Mouse (Mus musculus) brain, embryonic 14.5 days (tissue): ENCODE measurements at regions not wholly inside any gene's neighbourhood (a gene's known extent, or its start where the extent isn't known, plus 50 kb on each side); places are given as distances from the start of the nearest gene placed in this dataset.
A peak's percentile ranks its signal among the peaks of the same experiment; 100 is the strongest.

Experiments used
- DNase-seq: peaks from one replicate; pipeline ENCODE4 v3.0.0-alpha.2; 2011; ENCODE audit warnings: low read depth
- CTCF ChIP-seq: fragments of 200-500 bp; IDR thresholded peaks from 2 replicates; pipeline ENCODE4 v1.5.1; 2012; ENCODE audit warnings: inconsistent platforms, mild to moderate bottlenecking, moderate library complexity, borderline replicate concordance; ENCODE audit not compliant: insufficient read depth, insufficient read length; ENCODE audit errors: extremely low read depth
- POLR2A ChIP-seq: fragments of 200-500 bp; IDR thresholded peaks from 2 replicates; pipeline ENCODE4 v1.6.1; 2012; ENCODE audit warnings: mild to moderate bottlenecking, inconsistent platforms, borderline replicate concordance; ENCODE audit not compliant: poor library complexity, insufficient read depth, insufficient read length, severe bottlenecking; ENCODE audit errors: extremely low read depth

DNA sequence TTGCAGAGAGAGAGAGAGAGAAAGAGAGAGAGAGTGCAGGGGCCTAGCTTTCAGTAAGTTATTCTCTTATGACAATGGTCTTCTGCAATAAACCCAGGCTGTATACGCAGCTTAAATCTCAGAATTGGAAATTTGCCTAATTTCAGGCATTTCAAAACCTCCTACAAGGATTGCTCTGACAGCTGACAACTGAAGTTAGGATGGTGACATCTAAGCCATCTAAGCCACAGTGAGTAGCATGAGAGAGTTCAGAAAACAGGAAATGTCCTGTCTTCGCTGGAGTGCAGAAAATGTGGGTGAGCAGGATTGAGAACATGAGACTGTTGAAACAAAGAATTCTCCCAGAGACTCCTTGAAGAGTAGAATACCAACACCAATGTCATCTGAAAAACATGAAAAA lies 56.8 kb downstream of the Fam110c start:
- TF ChIP-seq CTCF = no peak
- TF ChIP-seq POLR2A = no peak
- DNase-seq = no peak

DNA sequence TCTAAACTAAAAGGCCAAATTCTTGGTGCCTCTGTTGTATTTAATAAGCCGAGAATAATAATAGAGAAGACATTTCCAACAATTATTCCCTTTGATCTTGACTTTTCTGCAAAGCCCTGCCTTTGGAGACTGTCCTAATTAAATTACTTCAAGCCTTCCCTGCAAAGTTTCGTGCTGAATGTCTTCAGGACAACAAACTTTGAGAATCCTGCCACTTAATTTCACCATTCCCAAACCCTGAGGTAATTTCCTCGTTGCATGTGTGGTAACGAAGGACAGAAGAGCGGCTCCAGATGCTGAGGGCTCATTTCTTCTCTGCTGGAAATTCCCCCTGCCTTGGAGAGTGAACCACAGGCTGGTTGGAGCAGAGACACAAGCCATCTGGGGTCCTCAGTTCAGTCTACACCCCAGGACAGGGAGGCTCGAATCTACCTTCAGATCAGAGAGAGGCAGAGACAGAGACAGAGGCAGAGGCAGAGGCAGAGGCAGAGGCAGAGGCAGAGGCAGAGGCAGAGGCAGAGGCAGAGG lies 60.9 kb downstream of the Fam110c start:
- TF ChIP-seq CTCF (no peak), POLR2A (no peak)

DNA sequence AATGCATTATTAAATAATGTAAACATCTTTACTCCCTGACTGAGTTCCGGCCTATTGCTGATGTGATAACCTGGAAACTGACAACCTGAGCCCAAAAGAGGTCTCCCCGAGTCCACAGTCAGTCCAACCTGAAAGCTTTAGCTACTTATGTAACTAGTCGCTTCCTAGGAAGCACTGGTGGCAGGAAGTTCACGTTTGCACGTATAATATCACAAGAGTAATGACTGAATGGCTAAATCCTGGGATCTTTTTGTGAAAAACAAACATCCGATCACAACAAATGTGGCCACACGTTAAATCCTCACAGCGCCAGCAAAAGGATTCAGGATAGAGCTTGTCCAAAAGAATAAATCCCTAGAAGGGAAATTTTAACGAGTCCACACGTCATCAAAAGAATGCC lies 62.7 kb downstream of the Fam110c start:
- no peak for DNase-seq
- TF ChIP-seq POLR2A (no peak), CTCF (no peak)

More for the DNA sequence above, 60.9 kb downstream of the Fam110c start:
- no peak for DNase-seq

GRCm38 (mm10) chr12:31136911-31137310 lies 63.2 kb downstream of the Fam110c start:
- no peak for TF ChIP-seq CTCF
- peak; percentile 15 for DNase-seq

GRCm38 (mm10) chr12:31137431-31137830 lies 63.8 kb downstream of the Fam110c start:
- no peak for TF ChIP-seq CTCF
- TF ChIP-seq POLR2A = no peak
- DNase-seq = peak; percentile 15

GRCm38 (mm10) chr12:31139853-31140252 lies 66.2 kb downstream of the Fam110c start:
- no peak for DNase-seq
- no peak for TF ChIP-seq CTCF
- no peak for TF ChIP-seq POLR2A

- DNase-seq = no peak
- TF ChIP-seq POLR2A (no peak), CTCF (no peak)
Measured at GRCm38 (mm10) chr12:31143266-31143665, 69.6 kb downstream of the Fam110c start.

DNA sequence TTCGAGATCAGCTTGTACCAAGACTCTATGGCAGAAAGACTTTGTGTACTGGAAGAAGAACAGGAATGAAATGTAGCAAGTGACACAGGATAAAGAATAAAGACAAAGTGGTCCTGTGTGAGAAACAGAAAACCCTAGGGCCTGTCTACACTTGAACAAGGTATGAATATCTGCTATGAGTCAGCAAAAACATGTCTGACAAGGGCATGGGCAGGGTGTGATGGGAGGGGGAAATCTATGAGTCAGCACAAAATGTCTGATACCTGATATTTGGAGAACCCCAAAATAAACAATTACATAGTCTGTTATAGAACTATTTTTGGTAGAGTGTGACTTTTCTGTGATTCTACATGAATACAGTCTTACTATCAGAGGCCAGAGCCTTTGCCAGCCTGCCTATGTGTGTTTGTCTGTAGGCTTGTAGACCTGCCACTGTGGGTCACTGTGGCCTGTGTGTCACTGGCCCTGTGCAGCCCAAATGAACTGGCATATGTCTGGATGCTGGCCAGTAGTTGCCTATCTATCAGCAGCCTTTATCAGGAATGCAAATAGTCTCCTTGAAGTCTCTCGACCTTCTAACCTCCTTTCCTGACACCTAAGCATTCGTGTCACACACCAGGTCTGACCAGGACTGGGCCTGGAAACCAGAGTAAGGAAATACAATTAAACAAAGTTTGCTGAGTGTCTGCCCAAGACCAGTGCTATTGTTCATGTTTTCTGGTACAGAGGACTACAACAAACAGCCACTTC lies 71.5 kb downstream of the Fam110c start:
- no peak for DNase-seq
- TF ChIP-seq CTCF (no peak), POLR2A (no peak)

GRCm38 (mm10) chr12:31148417-31149356 lies 75.0 kb downstream of the Fam110c start:
- TF ChIP-seq POLR2A = no peak
- TF ChIP-seq CTCF = no peak
- DNase-seq = no peak

- TF ChIP-seq POLR2A (no peak), CTCF (no peak)
- DNase-seq = no peak
Measured at GRCm38 (mm10) chr12:31153720-31154119, 80.1 kb downstream of the Fam110c start.

GRCm38 (mm10) chr12:31154608-31155011 lies 80.9 kb downstream of the Fam110c start:
- TF ChIP-seq CTCF = no peak
- TF ChIP-seq POLR2A = no peak
- DNase-seq = no peak
